Mouse (Mus musculus) kidney, postnatal 0 days (tissue): ENCODE results near the gene Tnni2. TPM values are rescaled to one million over a fixed set of nuclear protein-coding genes. Genes with fewer than 3 reads are reported as not detected.

Experiments used
- ATAC-seq: fragments of 200-750 bp; cut with Nextera tagmentation; replicated peaks from 2 replicates; pipeline ENCODE4 v1.8.0; 2017; ENCODE audit warnings: low read depth, moderate number of reproducible peaks, moderate TSS enrichment, moderate library complexity; ENCODE audit not compliant: low FRiP score
- DNase-seq: peaks from one replicate; pipeline ENCODE4 v3.0.0-alpha.2; 2016; ENCODE audit warnings: low spot score
- H3K27ac ChIP-seq: fragments of 300-500 bp; sonication (generic); 2 replicates; pipeline ENCODE4 v1.5.1; 2014; ENCODE audit warnings: mild to moderate bottlenecking
- H3K27me3 ChIP-seq: fragments of 300-500 bp; sonication (generic); 2 replicates; pipeline ENCODE4 v1.6.1; 2014; ENCODE audit warnings: low read length, mixed read lengths; ENCODE audit not compliant: insufficient read depth
- H3K36me3 ChIP-seq: fragments of 300-500 bp; sonication (generic); 2 replicates; pipeline ENCODE4 v1.6.1; 2014; ENCODE audit warnings: low read length, mixed read lengths; ENCODE audit not compliant: insufficient read depth
- H3K4me1 ChIP-seq: fragments of 300-500 bp; sonication (generic); replicated peaks from 2 replicates; pipeline ENCODE4 v1.6.1; 2014; ENCODE audit warnings: antibody characterized with exemption, low read length, mixed read lengths; ENCODE audit not compliant: insufficient read depth
- H3K4me2 ChIP-seq: fragments of 300-500 bp; sonication (generic); 2 replicates; pipeline ENCODE4 v1.6.1; 2014; ENCODE audit warnings: mild to moderate bottlenecking, low read length, moderate library complexity, mixed read lengths
- H3K4me3 ChIP-seq: fragments of 300-500 bp; sonication (generic); replicated peaks from 2 replicates; pipeline ENCODE4 v1.5.1; 2014; ENCODE audit warnings: low read depth, low read length
- H3K9ac ChIP-seq: fragments of 300-500 bp; sonication (generic); 2 replicates; pipeline ENCODE4 v1.6.1; 2014; ENCODE audit warnings: low read depth, low read length
- H3K9me3 ChIP-seq: fragments of 300-500 bp; sonication (generic); replicated peaks from 2 replicates; pipeline ENCODE4 v1.6.1; 2016; ENCODE audit warnings: low read length, inconsistent platforms, mixed read lengths
- CTCF ChIP-seq: IDR thresholded peaks from 2 replicates; pipeline ENCODE4 v1.5.1; 2016; ENCODE audit warnings: antibody characterized with exemption, low read depth, mild to moderate bottlenecking, moderate library complexity
- WGBS: fragments of 180-500 bp; shearing (Covaris S2); extraction: QIAGEN DNeasy Blood & Tissue Kit; methylation state at CpG from one replicate; pipeline ENCODE4 v1.1.7; 2014; 5-methylcytosine and 5-hydroxymethylcytosine counted together
- polyA plus RNA-seq: library from polyadenylated mRNA; unstranded; fragments of >200 nt; fragmentation: Nextera tagmentation; extraction: Ambion mirVana; gene quantifications from 2 replicates; pipeline ENCODE4 v1.2.1, GENCODE M21; 2015

Tnni2 gene
- polyA plus RNA-seq, 1 experiment from 2014 or later: 3.0 TPM

- no peak overlapping the region for H3K4me3 ChIP-seq
- no peaks in the 10 kb centered on the region for H3K27me3 ChIP-seq
- ATAC-seq (no peak), DNase-seq (no peak)
- 72% methylated on average over 3 of the region's 3 CpGs for WGBS
- no peaks in the 10 kb centered on the region for H3K9me3 ChIP-seq
- H3K4me2 ChIP-seq: no peak overlapping the region
- no peaks in the 10 kb centered on the region for H3K4me1 ChIP-seq
- H3K9ac ChIP-seq: no peak overlapping the region
- H3K36me3 ChIP-seq: no peaks in the 10 kb centered on the region
- no peak for TF ChIP-seq CTCF
- H3K27ac ChIP-seq: no peak overlapping the region
Measured at GRCm38 (mm10) chr7:142409603-142410002, 32.0 kb upstream of the Tnni2 start.

GRCm38 (mm10) chr7:142413285-142413684 is 28.3 kb upstream of the Tnni2 start:
- Histone ChIP-seq H3K4me2 (no peak overlapping the region), H3K4me1 (no peaks in the 10 kb centered on the region), H3K36me3 (no peaks in the 10 kb centered on the region), H3K9ac (no peak overlapping the region), H3K4me3 (no peak overlapping the region), H3K27me3 (no peaks in the 10 kb centered on the region), H3K9me3 (no peaks in the 10 kb centered on the region), H3K27ac (no peak overlapping the region)
- no peak for TF ChIP-seq CTCF
- WGBS: 97% methylated on average over 6 of the region's 6 CpGs
- ATAC-seq (no peak), DNase-seq (no peak)

GRCm38 (mm10) chr7:142415314-142415713 is 26.3 kb upstream of the Tnni2 start:
- no peak for TF ChIP-seq CTCF
- DNase-seq (no peak), ATAC-seq (no peak)
- Histone ChIP-seq H3K9ac (no peak overlapping the region), H3K27me3 (no peaks in the 10 kb centered on the region), H3K4me1 (no peaks in the 10 kb centered on the region), H3K27ac (no peak overlapping the region), H3K9me3 (no peaks in the 10 kb centered on the region), H3K4me3 (no peak overlapping the region), H3K4me2 (no peak overlapping the region), H3K36me3 (no peaks in the 10 kb centered on the region)
- 37% methylated on average over 4 of the region's 4 CpGs for WGBS

- Histone ChIP-seq H3K4me3 (no peak overlapping the region), H3K4me1 (no peaks in the 10 kb centered on the region), H3K27me3 (no peaks in the 10 kb centered on the region), H3K9me3 (no peaks in the 10 kb centered on the region), H3K27ac (no peak overlapping the region), H3K36me3 (no peaks in the 10 kb centered on the region), H3K9ac (no peak overlapping the region), H3K4me2 (no peak overlapping the region)
- ATAC-seq (no peak), DNase-seq (no peak)
- no peak for TF ChIP-seq CTCF
- 78% methylated on average over 3 of the region's 3 CpGs for WGBS
Measured at GRCm38 (mm10) chr7:142416225-142416624, 25.4 kb upstream of the Tnni2 start.

- 92% methylated on average over 2 of the region's 2 CpGs for WGBS
- TF ChIP-seq CTCF: no peak
- H3K4me1 ChIP-seq: no peaks in the 10 kb centered on the region
- ATAC-seq (no peak), DNase-seq (no peak)
- H3K27ac ChIP-seq: no peak overlapping the region
- H3K36me3 ChIP-seq: no peaks in the 10 kb centered on the region
- no peaks in the 10 kb centered on the region for H3K27me3 ChIP-seq
- no peak overlapping the region for H3K4me2 ChIP-seq
- no peak overlapping the region for H3K9ac ChIP-seq
- H3K9me3 ChIP-seq: no peaks in the 10 kb centered on the region
- H3K4me3 ChIP-seq: no peak overlapping the region
Measured at GRCm38 (mm10) chr7:142418027-142418426, 23.6 kb upstream of the Tnni2 start.

GRCm38 (mm10) chr7:142418679-142419078 is 22.9 kb upstream of the Tnni2 start:
- no peak for TF ChIP-seq CTCF
- ATAC-seq (no peak), DNase-seq (no peak)
- Histone ChIP-seq H3K27ac (no peak overlapping the region), H3K9ac (no peak overlapping the region), H3K4me3 (no peak overlapping the region), H3K4me2 (no peak overlapping the region), H3K4me1 (no peaks in the 10 kb centered on the region), H3K27me3 (no peaks in the 10 kb centered on the region), H3K9me3 (no peaks in the 10 kb centered on the region), H3K36me3 (no peaks in the 10 kb centered on the region)
- WGBS: 95% methylated on average over 8 of the region's 8 CpGs

GRCm38 (mm10) chr7:142419887-142420286 is 21.7 kb upstream of the Tnni2 start:
- DNase-seq: no peak
- Histone ChIP-seq H3K36me3 (no peaks in the 10 kb centered on the region), H3K27ac (no peak overlapping the region), H3K4me1 (no peaks in the 10 kb centered on the region), H3K4me2 (no peak overlapping the region), H3K9me3 (no peaks in the 10 kb centered on the region), H3K4me3 (no peak overlapping the region), H3K9ac (no peak overlapping the region), H3K27me3 (no peaks in the 10 kb centered on the region)
- 78% methylated on average over 5 of the region's 5 CpGs for WGBS
- no peak for TF ChIP-seq CTCF
- no peak for ATAC-seq
